Mouse (Mus musculus) stomach, embryonic 16.5 days (tissue): ENCODE data around the gene Lrrc74b. TPM values are rescaled to one million over a fixed set of nuclear protein-coding genes. Genes with fewer than 3 reads are reported as not detected.

ENCODE experiments used
- ATAC-seq: fragments of 200-750 bp; cut with Nextera tagmentation; 2 replicates; pipeline ENCODE4 v1.8.0; 2017; ENCODE audit warnings: moderate number of reproducible peaks, moderate TSS enrichment; ENCODE audit not compliant: insufficient read depth, low FRiP score
- H3K27ac ChIP-seq: fragments of 300-500 bp; sonication (generic); 2 replicates; pipeline ENCODE4 v1.5.1; 2014; ENCODE audit warnings: low read length
- H3K27me3 ChIP-seq: fragments of 300-500 bp; sonication (generic); 2 replicates; pipeline ENCODE4 v1.6.1; 2014; ENCODE audit warnings: low read length, control low read depth, mixed read lengths; ENCODE audit not compliant: control insufficient read depth, insufficient read depth
- H3K36me3 ChIP-seq: fragments of 300-500 bp; sonication (generic); 2 replicates; pipeline ENCODE4 v1.6.1; 2014; ENCODE audit warnings: low read length; ENCODE audit not compliant: control insufficient read depth, insufficient read depth
- H3K4me1 ChIP-seq: fragments of 300-500 bp; sonication (generic); 2 replicates; pipeline ENCODE4 v1.6.1; 2014; ENCODE audit warnings: low read length, control low read depth, mixed read lengths; ENCODE audit not compliant: control insufficient read depth, insufficient read depth
- H3K4me2 ChIP-seq: fragments of 300-500 bp; sonication (generic); 2 replicates; pipeline ENCODE4 v1.6.1; 2014; ENCODE audit warnings: low read depth, low read length, mixed read lengths
- H3K4me3 ChIP-seq: fragments of 300-500 bp; sonication (generic); replicated peaks from 2 replicates; pipeline ENCODE4 v1.5.1; 2014; ENCODE audit warnings: mild to moderate bottlenecking, low read length
- H3K9ac ChIP-seq: fragments of 300-500 bp; sonication (generic); 2 replicates; pipeline ENCODE4 v1.6.1; 2014; ENCODE audit warnings: low read length
- H3K9me3 ChIP-seq: fragments of 300-500 bp; sonication (generic); replicated peaks from 2 replicates; pipeline ENCODE4 v1.6.1; 2016; ENCODE audit warnings: low read length, control low read depth; ENCODE audit not compliant: control insufficient read depth
- WGBS: fragments of 180-500 bp; shearing (Covaris S2); extraction: QIAGEN DNeasy Blood & Tissue Kit; methylation state at CpG from one replicate; pipeline ENCODE4 v1.1.7; 2014; 5-methylcytosine and 5-hydroxymethylcytosine counted together
- polyA plus RNA-seq: library from polyadenylated mRNA; unstranded; fragments of >200 nt; fragmentation: Nextera tagmentation; extraction: Ambion mirVana; gene quantifications from 2 replicates; pipeline ENCODE4 v1.2.1, GENCODE M21; 2015

The Lrrc74b gene
- polyA plus RNA-seq, 1 experiment from 2014 or later, result 0.34 TPM

DNA sequence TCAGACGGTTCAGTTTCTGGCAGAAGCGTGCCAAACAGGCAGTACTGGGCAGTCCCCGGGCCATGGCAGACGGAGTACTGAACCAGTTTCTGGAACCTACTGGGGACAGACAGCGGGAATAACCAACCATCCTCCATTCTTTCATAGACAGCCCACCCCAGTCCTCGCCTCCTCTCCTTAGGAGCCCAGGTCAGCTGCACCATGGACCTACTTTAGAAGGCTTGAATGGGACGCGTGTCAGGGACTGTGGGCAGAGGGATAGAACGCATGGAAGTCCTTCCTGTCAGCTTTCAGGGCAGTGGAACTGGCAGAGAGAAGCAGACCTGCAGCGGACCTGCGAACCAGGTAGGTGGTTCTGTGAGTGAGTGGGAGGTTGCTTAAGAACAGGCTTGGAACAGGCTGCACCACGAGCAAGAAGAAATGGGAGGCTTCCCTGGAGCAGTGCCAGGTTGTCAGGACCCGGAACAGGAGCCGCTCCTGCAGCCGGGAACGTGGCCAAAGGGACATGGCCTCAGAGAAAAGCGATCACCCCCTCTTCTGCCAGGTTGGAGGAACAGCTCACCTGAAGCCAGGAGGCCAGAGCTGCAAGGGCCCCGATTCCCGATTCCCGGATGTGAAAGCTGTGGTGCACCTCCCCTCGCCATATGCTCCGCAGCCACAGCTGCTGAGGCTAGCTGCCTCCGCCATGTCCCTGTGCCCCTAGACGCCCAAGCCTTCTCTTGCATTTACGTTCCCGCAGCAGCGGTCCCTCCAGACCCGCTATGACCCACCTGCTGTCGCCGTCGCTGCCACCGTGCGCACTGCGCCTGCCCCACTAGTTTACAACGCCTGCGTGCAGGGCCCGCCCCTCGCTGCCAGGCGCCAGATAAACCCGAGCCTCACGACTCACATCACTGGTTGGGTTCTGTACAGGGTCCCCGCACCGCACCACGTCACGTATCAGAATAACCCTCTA is 15.1 kb upstream of the Lrrc74b start:
- ATAC-seq, result peak; percentile 79
- H3K27ac ChIP-seq, result peak overlapping the region; percentile 51
- H3K27me3 ChIP-seq, result no peaks in the 10 kb centered on the region
- H3K36me3 ChIP-seq, result no peaks in the 10 kb centered on the region
- H3K9me3 ChIP-seq, result no peaks in the 10 kb centered on the region
- peaks cover 11% of the 10 kb centered on the region for H3K4me1 ChIP-seq
- H3K4me2 ChIP-seq, result peak overlapping the region; percentile 88
- H3K4me3 ChIP-seq, result peak overlapping the region; percentile 66
- 13% methylated on average over 45 of the region's 45 CpGs for WGBS
- H3K9ac ChIP-seq, result peak overlapping the region; percentile 79

DNA sequence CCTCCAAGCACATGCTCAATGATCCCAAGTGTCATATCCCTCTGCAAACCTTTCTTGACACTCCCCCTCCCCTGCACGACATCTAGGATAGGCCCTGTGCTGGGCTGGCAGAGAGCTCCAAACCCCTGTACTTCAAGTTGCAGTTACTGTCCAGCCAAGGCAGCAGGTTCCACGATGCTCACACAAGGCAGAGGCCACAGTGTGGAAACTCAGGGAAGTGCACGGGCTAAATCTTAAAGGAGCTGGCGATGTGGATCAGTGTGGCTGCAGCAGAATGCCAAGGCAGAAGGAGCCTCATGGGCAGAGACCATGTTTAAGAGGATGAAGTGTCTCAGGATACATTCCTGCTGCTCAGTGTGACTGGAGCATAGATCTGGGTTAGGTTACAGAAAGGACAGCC is 5.1 kb upstream of the Lrrc74b start:
- WGBS, result 29% methylated on average over 4 of the region's 4 CpGs

DNA sequence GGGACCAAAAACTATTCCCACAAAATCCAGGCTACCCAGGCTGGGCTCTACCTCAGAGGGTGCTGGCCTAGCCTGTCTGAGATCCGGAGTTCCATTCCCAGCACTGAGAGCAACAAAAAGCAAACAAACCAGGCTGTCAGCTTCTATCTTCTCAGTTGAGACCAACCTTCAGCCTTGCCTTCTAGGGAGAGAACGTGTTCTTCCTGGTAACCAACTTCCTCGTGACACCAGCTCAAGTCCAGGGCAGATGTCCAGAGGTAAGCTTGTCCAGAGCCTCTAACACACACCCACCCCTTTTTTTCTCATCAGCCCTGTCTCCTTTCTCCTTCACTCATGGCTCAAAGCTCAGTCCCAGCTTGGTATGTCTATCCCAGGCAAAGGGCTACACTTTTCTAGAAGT is 3.7 kb upstream of the Lrrc74b start:
- Histone ChIP-seq H3K36me3 (no peaks in the 10 kb centered on the region), H3K27me3 (no peaks in the 10 kb centered on the region), H3K27ac (no peak overlapping the region), H3K4me3 (no peak overlapping the region), H3K4me2 (no peak overlapping the region), H3K9ac (no peak overlapping the region), H3K9me3 (no peaks in the 10 kb centered on the region), H3K4me1 (peaks cover 4% of the 10 kb centered on the region; the same call in 1 of the 2 replicates)
- 51% methylated on average over 3 of the region's 3 CpGs for WGBS
- ATAC-seq, result no peak

More for the DNA sequence above, 5.1 kb upstream of the Lrrc74b start:
- Histone ChIP-seq H3K4me3 (no peak overlapping the region), H3K4me2 (no peak overlapping the region), H3K4me1 (peaks cover 4% of the 10 kb centered on the region; the same call in 1 of the 2 replicates), H3K27me3 (no peaks in the 10 kb centered on the region), H3K27ac (no peak overlapping the region), H3K36me3 (no peaks in the 10 kb centered on the region), H3K9ac (no peak overlapping the region), H3K9me3 (no peaks in the 10 kb centered on the region)
- no peak for ATAC-seq

DNA sequence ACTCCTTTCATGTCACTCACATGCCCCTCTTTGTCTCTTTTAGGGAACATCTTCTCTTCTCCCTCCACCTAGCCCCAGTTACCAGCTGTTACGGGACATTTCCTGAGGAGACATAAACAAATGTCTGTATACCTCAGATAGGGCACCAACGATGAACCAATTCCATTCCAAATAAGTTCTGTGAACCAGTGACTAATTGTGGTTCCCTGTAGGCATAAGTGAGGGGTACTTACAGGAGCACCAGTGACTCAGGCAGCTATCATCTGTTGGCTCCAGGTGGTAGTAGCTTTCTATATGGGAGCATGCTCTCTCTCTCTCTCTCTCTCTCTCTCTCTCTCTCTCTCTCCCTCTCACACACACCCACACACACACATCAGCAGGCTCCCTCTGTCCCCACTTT is 3.2 kb upstream of the Lrrc74b start:
- Histone ChIP-seq H3K4me3 (no peak overlapping the region), H3K9me3 (no peaks in the 10 kb centered on the region), H3K4me1 (peaks cover 5% of the 10 kb centered on the region; the same call in 1 of the 2 replicates), H3K36me3 (no peaks in the 10 kb centered on the region), H3K4me2 (no peak overlapping the region), H3K9ac (no peak overlapping the region), H3K27ac (no peak overlapping the region), H3K27me3 (no peaks in the 10 kb centered on the region)
- WGBS, result 44% methylated on average over 2 of the region's 2 CpGs
- no peak for ATAC-seq

DNA sequence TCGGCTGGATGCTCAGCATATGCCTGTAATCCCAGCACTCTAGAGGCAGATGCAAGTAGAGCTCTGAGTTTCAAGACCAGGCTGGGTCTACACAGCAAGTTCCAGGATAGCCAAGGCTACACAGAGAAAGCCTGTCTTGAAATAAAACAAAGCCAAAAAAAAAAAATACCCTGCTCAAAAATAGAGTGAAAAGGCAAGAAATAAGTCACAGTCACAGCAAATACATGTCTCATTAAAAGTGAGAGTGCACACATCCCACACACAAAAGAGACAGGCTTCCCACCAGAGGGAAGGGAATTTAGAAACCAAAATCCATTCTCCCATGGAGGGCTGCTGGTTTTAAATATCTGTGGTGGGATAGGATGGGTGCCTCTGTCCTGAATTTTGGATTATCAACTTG is 2.5 kb upstream of the Lrrc74b start:
- WGBS, result 15% methylated on average over 1 of the region's 1 CpGs

DNA sequence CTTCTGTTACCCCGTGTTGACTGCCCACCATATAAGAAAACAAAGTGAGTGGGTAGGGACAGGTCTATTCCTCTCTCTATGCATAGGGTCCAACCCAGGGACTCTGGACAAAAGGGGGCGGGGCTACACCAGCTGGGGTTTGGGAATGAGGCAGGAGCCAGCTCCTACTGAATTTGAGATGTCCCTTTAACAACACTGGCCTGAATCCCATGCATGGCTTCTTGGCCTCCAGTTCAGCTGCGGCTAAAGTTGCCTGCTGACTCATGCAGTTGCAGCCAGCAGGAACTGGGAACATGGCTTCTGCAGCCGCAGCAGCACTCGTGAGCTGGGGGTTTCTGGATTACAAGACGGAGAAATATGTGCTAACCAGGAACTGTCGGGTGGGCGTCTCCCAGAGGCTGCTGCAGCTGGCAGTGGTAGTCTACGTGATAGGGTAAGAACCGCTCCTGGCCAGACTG is 733 bp upstream of the Lrrc74b start, which contains the start of gene P2rx6:
P2rx6 (plus strand) TSS at position 135 of the 458 bp plus-strand sequence.
- no peaks in the 10 kb centered on the region for H3K27me3 ChIP-seq
- peaks cover 17% of the 10 kb centered on the region for H3K4me1 ChIP-seq
- H3K36me3 ChIP-seq, result no peaks in the 10 kb centered on the region
- ATAC-seq, result peak; percentile 45
- peak within 1 kb of the TSS; percentile 24 for H3K4me3 ChIP-seq
- 6% methylated on average over 10 of the region's 10 CpGs for WGBS
- peak within 1 kb of the TSS; percentile 84 for H3K27ac ChIP-seq
- peak within 1 kb of the TSS; percentile 57 for H3K4me2 ChIP-seq
- H3K9me3 ChIP-seq, result no peaks in the 10 kb centered on the region
- H3K9ac ChIP-seq, result peak within 1 kb of the TSS; percentile 59

More for the DNA sequence above, 2.5 kb upstream of the Lrrc74b start:
- Histone ChIP-seq H3K36me3 (no peaks in the 10 kb centered on the region), H3K27me3 (no peaks in the 10 kb centered on the region), H3K27ac (no peak overlapping the region), H3K9ac (no peak overlapping the region), H3K9me3 (no peaks in the 10 kb centered on the region), H3K4me2 (no peak overlapping the region), H3K4me1 (peaks cover 12% of the 10 kb centered on the region), H3K4me3 (no peak overlapping the region)
- ATAC-seq, result no peak

DNA sequence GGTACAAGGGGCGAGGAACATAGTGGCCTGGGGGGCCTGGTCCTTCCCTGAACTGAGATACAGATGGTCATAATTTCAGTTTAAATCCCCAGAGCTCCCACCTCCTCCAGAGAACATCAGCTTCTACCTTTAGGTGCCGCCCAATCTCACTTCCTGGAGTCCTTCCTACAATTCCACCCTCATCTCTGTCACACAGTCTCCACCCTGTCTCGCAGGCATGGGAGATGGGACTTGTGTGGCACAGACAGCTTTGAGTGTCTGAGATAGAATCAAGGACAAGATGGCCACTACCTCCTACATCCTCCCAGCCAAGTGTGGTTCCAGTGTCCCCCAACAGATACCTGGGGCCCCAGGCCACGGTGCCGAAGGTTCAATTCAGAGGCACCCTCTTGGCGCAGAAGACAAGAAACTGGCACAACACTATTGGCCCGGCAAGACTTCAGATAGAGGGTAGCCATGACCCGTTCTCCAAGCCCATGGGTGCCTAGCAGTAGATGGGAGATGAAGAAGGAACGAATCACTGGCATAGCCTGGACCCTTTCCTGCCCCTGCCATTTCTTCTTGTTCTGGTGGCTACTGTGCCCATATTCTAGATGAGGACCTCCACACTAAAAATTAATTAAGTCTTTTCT is 1.5 kb downstream of the Lrrc74b start:
- Histone ChIP-seq H3K4me3 (0 out of 2 replicates have a peak overlapping the region, but pooled peaks have one; percentile 7), H3K4me2 (peak overlapping the region; percentile 22), H3K9me3 (no peaks in the 10 kb centered on the region), H3K27me3 (no peaks in the 10 kb centered on the region), H3K9ac (0 out of 2 replicates have a peak overlapping the region, but pooled peaks have one; percentile 54), H3K4me1 (peaks cover 20% of the 10 kb centered on the region), H3K36me3 (no peaks in the 10 kb centered on the region), H3K27ac (peak overlapping the region; percentile 13; the same call in 1 of the 2 replicates)
- 75% methylated on average over 9 of the region's 9 CpGs for WGBS
- ATAC-seq, result no peak

DNA sequence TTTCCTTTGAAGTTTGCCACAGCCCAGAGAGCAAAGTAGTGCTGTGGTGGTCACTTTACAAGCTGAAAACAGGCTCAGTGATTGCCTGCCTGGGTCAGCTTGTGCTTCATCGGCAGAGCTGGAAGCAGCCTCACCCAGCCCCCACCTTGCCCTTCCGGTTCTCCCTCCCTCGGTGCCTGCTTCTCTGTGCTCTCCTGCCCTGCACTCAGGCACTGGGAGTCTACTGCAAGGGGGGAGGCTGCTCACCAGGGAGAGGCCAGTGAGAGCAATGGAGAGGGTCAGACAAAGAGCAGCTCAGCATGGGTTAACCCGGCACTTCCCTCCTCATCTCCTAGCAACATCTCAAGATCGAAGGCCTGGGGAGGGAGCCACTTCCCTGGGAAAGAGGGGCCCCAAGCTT is 2.2 kb downstream of the Lrrc74b start:
- ATAC-seq, result peak; percentile 1; the same call in 1 of the 2 replicates
- Histone ChIP-seq H3K9me3 (no peaks in the 10 kb centered on the region), H3K4me1 (peaks cover 26% of the 10 kb centered on the region), H3K27ac (no peak overlapping the region), H3K9ac (peak overlapping the region; percentile 54), H3K4me3 (peak overlapping the region; percentile 7; the same call in 1 of the 2 replicates), H3K4me2 (peak overlapping the region; percentile 22), H3K27me3 (no peaks in the 10 kb centered on the region), H3K36me3 (no peaks in the 10 kb centered on the region)
- 2% methylated on average over 5 of the region's 5 CpGs for WGBS
